Mouse (Mus musculus): Measurements from ENCODE around the gene Art4. TPM values are rescaled to one million over a fixed set of nuclear protein-coding genes. Genes with fewer than 3 reads are reported as not detected.
"Not testable (repeated sequence)": the region's sequence is repeated elsewhere in the genome, so short reads cannot be mapped to it uniquely, and the experiment has no call there.

The Art4 gene
- polyA plus RNA-seq, 1 experiment from 2014 or later = 10.6 TPM

DNA sequence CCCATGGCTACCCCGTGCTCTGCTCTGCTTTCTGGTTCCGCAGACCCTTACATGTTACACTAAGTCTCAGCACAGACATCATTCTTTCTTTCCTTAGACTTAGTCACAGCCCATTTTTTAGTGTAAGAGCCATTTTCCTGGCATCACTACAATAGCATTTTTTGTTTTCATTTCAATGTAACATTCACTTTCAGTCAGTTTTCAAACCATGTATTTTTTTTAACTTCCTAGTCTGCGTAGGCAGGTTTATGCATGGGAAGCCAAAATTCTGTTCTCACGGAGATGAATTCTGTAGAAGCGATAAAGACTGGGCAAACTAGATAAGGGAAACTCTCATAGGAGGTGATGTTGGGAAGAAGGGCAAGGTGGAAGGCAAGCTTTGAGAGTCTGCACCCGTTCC, 32.0 kb upstream of the Art4 start:
- 74% methylated on average over 6 of the region's 6 CpGs for WGBS (ENCODE audit: insufficient replicate concordance)
- DNase-seq (no peak), ATAC-seq (no peak)
- no peak overlapping the region for H3K4me3 ChIP-seq (ENCODE audit: low read depth, low read length)
- no peaks in the 10 kb centered on the region for H3K9me3 ChIP-seq (ENCODE audit: low read length)
- no peaks in the 10 kb centered on the region for H3K27me3 ChIP-seq (ENCODE audit: insufficient read depth, low read length)
- no peaks in the 10 kb centered on the region for H3K36me3 ChIP-seq (replicated peaks; ENCODE audit: insufficient read depth, low read length)
- H3K4me1 ChIP-seq (ENCODE audit: insufficient read depth) = peaks cover under 1% of the 10 kb centered on the region; the same call in 1 of the 2 replicates
- no peak overlapping the region for H3K4me2 ChIP-seq (ENCODE audit: low read depth, low read length)
- no peak overlapping the region for H3K27ac ChIP-seq (ENCODE audit: low read depth)
- H3K9ac ChIP-seq (replicated peaks) = no peak overlapping the region
- TF ChIP-seq EP300 (IDR thresholded peaks at IDR 0.05; ENCODE audit: low read depth) (no peak), CTCF (IDR thresholded peaks at IDR 0.05; ENCODE audit: low read depth) (no peak)

DNA sequence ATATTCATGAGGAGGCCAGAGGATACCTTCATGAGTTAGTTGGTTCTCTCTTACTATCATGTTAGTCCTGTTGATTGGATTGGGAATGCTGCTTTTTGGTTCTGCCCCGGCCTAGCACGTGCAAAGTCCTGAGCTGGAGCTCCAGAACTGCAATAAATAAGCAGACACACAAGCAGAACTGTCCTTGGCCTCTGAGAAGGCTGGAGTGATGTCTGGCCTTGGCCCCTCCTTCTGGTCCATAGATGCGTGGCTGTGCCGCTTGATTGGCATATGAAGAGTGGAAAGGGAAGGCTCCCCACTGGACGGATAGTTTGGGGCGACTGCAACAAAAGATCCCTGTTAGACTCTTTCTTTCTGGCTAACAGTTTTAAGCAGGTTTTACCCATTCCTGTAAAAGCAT, 31.5 kb upstream of the Art4 start:
- no peak for DNase-seq
- no peak overlapping the region for H3K4me2 ChIP-seq (ENCODE audit: low read depth, low read length)
- no peak overlapping the region for H3K27ac ChIP-seq (ENCODE audit: low read depth)
- no peaks in the 10 kb centered on the region for H3K4me1 ChIP-seq (ENCODE audit: insufficient read depth)
- H3K27me3 ChIP-seq (ENCODE audit: insufficient read depth, low read length) = no peaks in the 10 kb centered on the region
- H3K36me3 ChIP-seq (replicated peaks; ENCODE audit: insufficient read depth, low read length) = no peaks in the 10 kb centered on the region
- H3K9ac ChIP-seq (replicated peaks) = no peak overlapping the region
- no peak for ATAC-seq
- WGBS (ENCODE audit: insufficient replicate concordance) = 91% methylated on average over 6 of the region's 6 CpGs
- no peaks in the 10 kb centered on the region for H3K9me3 ChIP-seq (ENCODE audit: low read length)
- H3K4me3 ChIP-seq (ENCODE audit: low read depth, low read length) = no peak overlapping the region
- TF ChIP-seq CTCF (IDR thresholded peaks at IDR 0.05; ENCODE audit: low read depth) (no peak), EP300 (IDR thresholded peaks at IDR 0.05; ENCODE audit: low read depth) (no peak)

DNA sequence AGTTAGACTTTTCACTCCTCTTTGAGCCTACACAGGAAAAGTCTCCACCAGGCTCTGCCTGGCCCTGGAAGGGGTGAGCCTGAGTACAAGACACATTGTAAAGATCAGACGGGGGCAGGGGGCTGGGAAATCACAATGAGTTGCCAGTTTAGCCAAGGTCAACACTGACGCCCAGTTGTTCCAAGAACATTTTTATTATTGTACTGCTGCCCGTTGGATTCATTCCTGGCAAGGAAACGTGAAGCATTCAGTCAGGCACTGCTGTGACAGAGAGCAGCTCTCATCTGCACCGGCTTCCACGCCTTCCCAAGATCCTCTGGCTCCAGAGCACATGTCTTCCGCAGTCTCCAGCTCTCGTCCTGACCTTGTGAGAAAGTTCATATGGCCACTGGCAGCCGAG, 30.3 kb upstream of the Art4 start:
- Histone ChIP-seq H3K9ac (replicated peaks) (no peak overlapping the region), H3K4me3 (ENCODE audit: low read depth, low read length) (no peak overlapping the region), H3K27ac (ENCODE audit: low read depth) (no peak overlapping the region), H3K36me3 (replicated peaks; ENCODE audit: insufficient read depth, low read length) (no peaks in the 10 kb centered on the region), H3K4me1 (ENCODE audit: insufficient read depth) (no peaks in the 10 kb centered on the region), H3K27me3 (ENCODE audit: insufficient read depth, low read length) (no peaks in the 10 kb centered on the region), H3K9me3 (ENCODE audit: low read length) (no peaks in the 10 kb centered on the region), H3K4me2 (ENCODE audit: low read depth, low read length) (no peak overlapping the region)
- TF ChIP-seq EP300 (IDR thresholded peaks at IDR 0.05; ENCODE audit: low read depth) (peak; percentile 8; the same call in 1 of the 2 replicates), CTCF (IDR thresholded peaks at IDR 0.05; ENCODE audit: low read depth) (no peak)
- ATAC-seq (peak; percentile 43; the same call in 1 of the 2 replicates), DNase-seq (no peak)
- 73% methylated on average over 9 of the region's 9 CpGs for WGBS (ENCODE audit: insufficient replicate concordance)

DNA sequence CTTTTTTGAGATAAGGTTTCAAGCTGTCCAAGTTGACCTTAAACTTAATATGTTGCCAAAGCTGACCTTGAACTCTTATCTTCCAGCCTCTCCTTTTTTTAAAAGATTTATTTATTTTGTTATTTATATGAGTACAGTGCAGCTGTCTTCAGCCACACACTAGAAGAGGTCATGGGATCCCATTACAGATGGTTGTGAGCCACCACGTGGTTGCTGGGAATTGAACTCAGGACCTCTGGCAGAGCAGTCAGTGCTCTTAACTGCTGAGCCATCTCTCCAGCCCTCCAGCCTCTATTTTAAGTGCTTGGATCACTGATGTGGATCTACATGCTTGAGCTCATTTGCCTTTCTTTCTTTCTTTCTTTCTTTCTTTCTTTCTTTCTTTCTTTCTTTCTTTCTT, 27.2 kb upstream of the Art4 start:
- H3K9ac ChIP-seq (replicated peaks); ATAC-seq; H3K4me2 ChIP-seq (ENCODE audit: low read depth, low read length); H3K4me3 ChIP-seq (ENCODE audit: low read depth, low read length); H3K9me3 ChIP-seq (ENCODE audit: low read length); H3K4me1 ChIP-seq (ENCODE audit: insufficient read depth); H3K27ac ChIP-seq (ENCODE audit: low read depth); DNase-seq; H3K27me3 ChIP-seq (ENCODE audit: insufficient read depth, low read length); H3K36me3 ChIP-seq (replicated peaks; ENCODE audit: insufficient read depth, low read length): not testable (repeated sequence)
- 64% methylated on average over 1 of the region's 1 CpGs for WGBS (ENCODE audit: insufficient replicate concordance)

DNA sequence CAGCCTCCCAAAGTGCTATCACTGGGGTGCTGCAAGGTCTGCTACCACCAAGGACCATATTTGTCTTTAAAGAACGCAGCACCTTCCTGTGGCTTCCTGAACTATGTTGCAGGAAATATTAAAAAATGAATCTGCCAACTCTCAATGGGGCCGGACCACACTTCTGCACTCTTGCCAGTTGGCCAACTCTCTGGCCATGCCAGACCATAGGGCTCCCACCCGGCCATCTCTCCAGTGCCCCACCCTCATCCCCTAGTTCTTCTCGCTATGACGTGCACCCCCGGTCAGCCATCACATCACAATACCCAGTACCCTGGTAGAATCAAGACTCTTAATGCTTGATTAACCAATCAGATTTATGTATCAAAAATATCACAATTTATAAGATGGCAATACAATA, 26.4 kb upstream of the Art4 start:
- TF ChIP-seq CTCF (IDR thresholded peaks at IDR 0.05; ENCODE audit: low read depth) = no peak
- no peak for TF ChIP-seq EP300 (IDR thresholded peaks at IDR 0.05; ENCODE audit: low read depth)
- no peaks in the 10 kb centered on the region for H3K36me3 ChIP-seq (replicated peaks; ENCODE audit: insufficient read depth, low read length)
- DNase-seq (no peak), ATAC-seq (no peak)
- H3K4me3 ChIP-seq (ENCODE audit: low read depth, low read length) = no peak overlapping the region
- H3K9me3 ChIP-seq (ENCODE audit: low read length) = no peaks in the 10 kb centered on the region
- H3K27me3 ChIP-seq (ENCODE audit: insufficient read depth, low read length) = no peaks in the 10 kb centered on the region
- no peaks in the 10 kb centered on the region for H3K4me1 ChIP-seq (ENCODE audit: insufficient read depth)
- no peak overlapping the region for H3K9ac ChIP-seq (replicated peaks)
- H3K27ac ChIP-seq (ENCODE audit: low read depth) = no peak overlapping the region
- H3K4me2 ChIP-seq (ENCODE audit: low read depth, low read length) = no peak overlapping the region
- WGBS (ENCODE audit: insufficient replicate concordance) = 84% methylated on average over 6 of the region's 6 CpGs

DNA sequence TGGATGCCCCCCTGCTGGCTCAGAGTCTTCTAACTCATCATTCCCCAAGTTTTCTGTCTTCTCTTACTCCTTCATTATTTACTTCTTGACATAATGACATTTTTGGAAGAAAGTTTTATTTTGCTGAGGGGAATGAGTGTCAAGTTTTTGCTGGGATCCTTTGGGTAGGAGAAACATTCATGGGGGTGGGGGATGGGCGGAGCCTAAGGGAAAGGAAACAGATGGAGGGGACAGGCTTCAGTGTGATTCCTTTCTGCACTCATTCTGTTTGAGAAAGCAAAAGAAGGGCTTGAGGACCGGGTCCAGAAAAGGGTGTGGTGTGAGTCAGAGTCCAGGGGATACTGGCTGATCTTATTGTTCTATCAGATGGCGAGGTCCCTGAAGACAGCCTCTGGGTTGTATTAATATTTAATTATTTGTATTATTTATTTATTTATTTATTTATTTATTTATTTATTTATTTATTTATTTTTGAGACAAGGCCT, 25.9 kb upstream of the Art4 start:
- no peaks in the 10 kb centered on the region for H3K4me1 ChIP-seq (ENCODE audit: insufficient read depth)
- no peaks in the 10 kb centered on the region for H3K27me3 ChIP-seq (ENCODE audit: insufficient read depth, low read length)
- no peak for ATAC-seq
- H3K36me3 ChIP-seq (replicated peaks; ENCODE audit: insufficient read depth, low read length) = no peaks in the 10 kb centered on the region
- H3K4me3 ChIP-seq (ENCODE audit: low read depth, low read length) = no peak overlapping the region
- no peak overlapping the region for H3K9ac ChIP-seq (replicated peaks)
- DNase-seq = no peak
- H3K27ac ChIP-seq (ENCODE audit: low read depth) = no peak overlapping the region
- H3K4me2 ChIP-seq (ENCODE audit: low read depth, low read length) = no peak overlapping the region
- 60% methylated on average over 3 of the region's 3 CpGs for WGBS (ENCODE audit: insufficient replicate concordance)
- H3K9me3 ChIP-seq (ENCODE audit: low read length) = no peaks in the 10 kb centered on the region
- TF ChIP-seq CTCF (IDR thresholded peaks at IDR 0.05; ENCODE audit: low read depth) (no peak), EP300 (IDR thresholded peaks at IDR 0.05; ENCODE audit: low read depth) (no peak)

DNA sequence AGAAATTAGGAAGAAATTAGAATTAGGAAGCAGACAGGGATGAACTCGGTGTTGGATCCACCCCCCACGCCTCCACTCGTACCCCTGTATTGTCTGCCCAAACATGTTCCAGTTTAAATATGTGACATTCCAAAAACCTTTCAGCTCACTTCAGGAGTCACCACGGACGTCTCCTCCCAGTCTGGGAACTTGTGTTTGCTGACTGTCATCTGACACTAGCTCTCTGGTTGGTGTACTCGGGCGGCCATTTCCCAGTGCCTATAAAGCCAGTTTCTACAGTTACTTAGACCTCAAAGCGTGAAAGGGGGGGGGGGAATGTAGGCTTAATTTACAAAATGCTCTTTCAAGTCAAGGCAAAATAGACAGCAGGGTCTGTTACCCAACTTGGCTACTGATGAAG, 24.1 kb upstream of the Art4 start:
- Histone ChIP-seq H3K4me3 (ENCODE audit: low read depth, low read length) (no peak overlapping the region), H3K4me1 (ENCODE audit: insufficient read depth) (no peaks in the 10 kb centered on the region), H3K4me2 (ENCODE audit: low read depth, low read length) (no peak overlapping the region), H3K27ac (ENCODE audit: low read depth) (no peak overlapping the region), H3K9ac (replicated peaks) (no peak overlapping the region), H3K27me3 (ENCODE audit: insufficient read depth, low read length) (no peaks in the 10 kb centered on the region), H3K9me3 (ENCODE audit: low read length) (no peaks in the 10 kb centered on the region), H3K36me3 (replicated peaks; ENCODE audit: insufficient read depth, low read length) (no peaks in the 10 kb centered on the region)
- 66% methylated on average over 8 of the region's 8 CpGs for WGBS (ENCODE audit: insufficient replicate concordance)
- TF ChIP-seq EP300 (IDR thresholded peaks at IDR 0.05; ENCODE audit: low read depth) (no peak), CTCF (IDR thresholded peaks at IDR 0.05; ENCODE audit: low read depth) (no peak)
- no peak for ATAC-seq
- no peak for DNase-seq
